8 mouse cellular contexts compared by ENCODE assay signal in the genomic region with DNA sequence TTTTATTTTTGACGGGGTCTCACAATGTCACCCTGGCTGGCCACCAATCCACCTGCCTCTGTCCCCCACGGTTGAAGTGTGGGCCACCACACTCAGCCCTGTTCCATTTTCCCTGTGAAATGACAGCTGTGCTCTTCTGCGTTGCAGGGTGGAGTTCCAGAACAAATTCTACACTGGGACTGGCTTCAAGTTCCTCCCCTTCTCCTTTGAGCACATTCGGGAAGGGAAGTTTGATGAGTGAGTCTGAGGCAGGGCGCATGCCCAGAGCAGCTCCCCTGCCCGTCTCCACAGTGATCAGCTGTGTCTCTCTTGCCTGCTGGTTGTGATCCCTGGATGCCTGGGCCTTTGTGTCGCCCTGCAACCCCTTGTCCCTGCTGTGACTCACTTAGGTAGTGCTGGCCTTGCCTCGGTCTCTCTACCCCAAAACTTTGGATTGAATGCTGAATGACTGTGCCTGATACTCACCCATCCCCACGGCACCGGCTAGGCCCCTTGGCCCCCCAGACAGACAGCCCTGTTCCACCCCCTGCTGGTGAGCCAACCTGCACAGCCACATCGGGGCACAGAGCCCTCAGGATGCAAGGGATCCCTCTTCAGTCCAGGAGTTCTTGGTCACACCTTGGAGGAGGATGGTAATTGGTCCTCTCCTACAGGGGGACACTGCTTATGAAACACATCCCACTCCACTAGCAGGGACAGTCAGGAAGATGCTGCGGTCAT. TPM values are rescaled to one million over a fixed set of nuclear protein-coding genes. Genes with fewer than 3 reads are reported as not detected.
DNase-seq lines count a peak whose midpoint lies in the region; ATAC-seq lines count a peak whose summit lies in the region.

No protein-coding gene starts in this region.

- H3K9ac ChIP-seq in intestine, embryonic 14.5 days (ENCODE audit: low read length), result no peak overlapping the region
- peak overlapping the region; percentile 37 for H3K9ac ChIP-seq in lung, embryonic 16.5 days (ENCODE audit: low read length)

- no peak overlapping the region for H3K4me3 ChIP-seq in intestine, embryonic 14.5 days (ENCODE audit: low read depth, low read length)
- H3K4me3 ChIP-seq in lung, embryonic 16.5 days (ENCODE audit: low read length), result no peak overlapping the region

- H3K4me2 ChIP-seq in intestine, embryonic 14.5 days (ENCODE audit: low read length), result no peak overlapping the region
- H3K4me2 ChIP-seq in lung, embryonic 16.5 days (ENCODE audit: low read depth, low read length), result no peak overlapping the region

- peak overlapping the region; percentile 94; the same call in 1 of the 2 replicates for H3K27ac ChIP-seq in intestine, embryonic 14.5 days (ENCODE audit: low read depth)
- peak overlapping the region; percentile 95 for H3K27ac ChIP-seq in lung, embryonic 16.5 days (ENCODE audit: low read length)

- 73% methylated on average over 12 of the region's 12 CpGs for WGBS in intestine, embryonic 14.5 days
- 64% methylated on average over 12 of the region's 12 CpGs for WGBS in lung, embryonic 16.5 days

- H3K27me3 ChIP-seq in intestine, embryonic 14.5 days (replicated peaks; ENCODE audit: control insufficient read depth, insufficient read depth, low read length), result no peaks in the 10 kb centered on the region
- no peaks in the 10 kb centered on the region for H3K27me3 ChIP-seq in lung, embryonic 16.5 days (ENCODE audit: control insufficient read depth, insufficient read depth, low read depth, low read length)

- no peaks in the 10 kb centered on the region for H3K9me3 ChIP-seq in intestine, embryonic 14.5 days (ENCODE audit: control insufficient read depth, low read length)
- H3K9me3 ChIP-seq in lung, embryonic 16.5 days (ENCODE audit: control insufficient read depth, low read length), result no peaks in the 10 kb centered on the region

- H3K4me1 ChIP-seq in intestine, embryonic 14.5 days (replicated peaks; ENCODE audit: control insufficient read depth, insufficient read depth, low read length), result peaks cover 68% of the 10 kb centered on the region
- peaks cover 72% of the 10 kb centered on the region for H3K4me1 ChIP-seq in lung, embryonic 16.5 days (replicated peaks; ENCODE audit: control insufficient read depth, insufficient read depth, low read length)

- ATAC-seq in intestine, embryonic 14.5 days (replicated peaks; ENCODE audit: low FRiP score, low TSS enrichment, low read depth), result no peak
- ATAC-seq in lung, embryonic 16.5 days (ENCODE audit: low read depth), result no peak

- no peaks in the 10 kb centered on the region for H3K36me3 ChIP-seq in intestine, embryonic 14.5 days (ENCODE audit: control insufficient read depth, insufficient read depth, low read length)
- no peaks in the 10 kb centered on the region for H3K36me3 ChIP-seq in lung, embryonic 16.5 days (ENCODE audit: control insufficient read depth, insufficient read depth, low read length)

- peak; percentile 69 for DNase-seq in adrenal gland, adult 2 months
- no peak for DNase-seq in adrenal gland, postnatal 4 days (ENCODE audit: low spot score in 2 of 2)
- DNase-seq in thymus, postnatal 4 days, result peak; percentile 66
- DNase-seq in thymus, postnatal 0 days (ENCODE audit: low spot score), result no peak
- DNase-seq in intestine, embryonic 14.5 days (ENCODE audit: low spot score), result no peak
- no peak for DNase-seq in yolk sac, embryonic 10.5 days (ENCODE audit: low spot score)
- no peak for DNase-seq in testis, postnatal 14 days (ENCODE audit: low spot score)

RNA-seq across cellular contexts. Expression of a gene that starts 7.5 kb away (rescaled TPM):
- total RNA-seq in adrenal gland, adult 2 months (2021), result 10 to 100 TPM; 38.0 to 42.5 TPM
- polyA plus RNA-seq in adrenal gland, adult 2 months (2012; rRNA removed), result 102 and 120 TPM in 2 replicates
- total RNA-seq in adrenal gland, postnatal 4 days (2021), result 10 to 100 TPM; 36.9 to 37.8 TPM
- 10.5 and 11.5 TPM in 2 replicates for polyA plus RNA-seq in thymus, postnatal 0 days (2015; fragmentation: Nextera tagmentation; extraction: Ambion mirVana)
- 11.5 and 12.7 TPM in 2 replicates for polyA plus RNA-seq in intestine, embryonic 14.5 days (2014; fragmentation: Nextera tagmentation; extraction: Ambion mirVana)
- 20.6 and 23.1 TPM in 2 replicates for polyA plus RNA-seq in lung, embryonic 16.5 days (2015; fragmentation: Nextera tagmentation; extraction: Ambion mirVana)

RNA-seq across cellular contexts. Expression of a gene that starts 15.9 kb away (rescaled TPM):
- 1 to 10 TPM; 1.1 to 2.5 TPM for total RNA-seq in adrenal gland, adult 2 months (2021)
- 2.1 and 2.3 TPM in 2 replicates for polyA plus RNA-seq in adrenal gland, adult 2 months (2012; rRNA removed)
- total RNA-seq in adrenal gland, postnatal 4 days (2021), result under 1 TPM; 0.50 to 0.62 TPM
- polyA plus RNA-seq in thymus, postnatal 0 days (2015; fragmentation: Nextera tagmentation; extraction: Ambion mirVana), result 0.10 and 0.13 TPM in 2 replicates
- not detected in 2 replicates for polyA plus RNA-seq in intestine, embryonic 14.5 days (2014; fragmentation: Nextera tagmentation; extraction: Ambion mirVana)
- 0.15 and 0.19 TPM in 2 replicates for polyA plus RNA-seq in lung, embryonic 16.5 days (2015; fragmentation: Nextera tagmentation; extraction: Ambion mirVana)

RNA-seq across cellular contexts. Expression of a gene that starts 20.0 kb away (rescaled TPM):
- 10 to 100 TPM; 86.9 to 90.5 TPM for total RNA-seq in adrenal gland, adult 2 months (2021)
- 178 and 187 TPM in 2 replicates for polyA plus RNA-seq in adrenal gland, adult 2 months (2012; rRNA removed)
- 10 to 100 TPM; 59.8 to 65.6 TPM for total RNA-seq in adrenal gland, postnatal 4 days (2021)
- 37.3 and 40.5 TPM in 2 replicates for polyA plus RNA-seq in thymus, postnatal 0 days (2015; fragmentation: Nextera tagmentation; extraction: Ambion mirVana)
- polyA plus RNA-seq in intestine, embryonic 14.5 days (2014; fragmentation: Nextera tagmentation; extraction: Ambion mirVana), result 39.7 and 45.5 TPM in 2 replicates
- 39.7 and 45.1 TPM in 2 replicates for polyA plus RNA-seq in lung, embryonic 16.5 days (2015; fragmentation: Nextera tagmentation; extraction: Ambion mirVana)

RNA-seq across cellular contexts. Expression of a gene that starts 24.8 kb away (rescaled TPM):
- total RNA-seq in adrenal gland, adult 2 months (2021), result 10 to 100 TPM; 57.8 to 72.3 TPM
- 36.3 and 42.4 TPM in 2 replicates for polyA plus RNA-seq in adrenal gland, adult 2 months (2012; rRNA removed)
- total RNA-seq in adrenal gland, postnatal 4 days (2021), result 10 to 100 TPM; 27.3 to 27.5 TPM
- polyA plus RNA-seq in thymus, postnatal 0 days (2015; fragmentation: Nextera tagmentation; extraction: Ambion mirVana), result 79.8 and 80.8 TPM in 2 replicates
- 43.6 and 48.0 TPM in 2 replicates for polyA plus RNA-seq in intestine, embryonic 14.5 days (2014; fragmentation: Nextera tagmentation; extraction: Ambion mirVana)
- 41.3 and 60.3 TPM in 2 replicates for polyA plus RNA-seq in lung, embryonic 16.5 days (2015; fragmentation: Nextera tagmentation; extraction: Ambion mirVana)

RNA-seq across cellular contexts. Expression of a gene that starts 32.9 kb away (rescaled TPM):
- 1 to 10 TPM; 3.6 to 5.9 TPM for total RNA-seq in adrenal gland, adult 2 months (2021)
- polyA plus RNA-seq in adrenal gland, adult 2 months (2012; rRNA removed), result 0.38 and 0.71 TPM in 2 replicates
- 10 to 100 TPM; 10.3 to 11.9 TPM for total RNA-seq in adrenal gland, postnatal 4 days (2021)
- polyA plus RNA-seq in thymus, postnatal 0 days (2015; fragmentation: Nextera tagmentation; extraction: Ambion mirVana), result 34.6 and 39.0 TPM in 2 replicates
- 29.1 and 38.1 TPM in 2 replicates for polyA plus RNA-seq in intestine, embryonic 14.5 days (2014; fragmentation: Nextera tagmentation; extraction: Ambion mirVana)
- 29.3 and 32.3 TPM in 2 replicates for polyA plus RNA-seq in lung, embryonic 16.5 days (2015; fragmentation: Nextera tagmentation; extraction: Ambion mirVana)

Comparison
In these comparisons a context has a peak if more than half of its experiments do, and no peak if none do; other contexts are left out.
1. DNase-seq: peak in adrenal gland, adult 2 months (single experiment) and thymus, postnatal 4 days (single experiment); none in adrenal gland, postnatal 4 days (0 of 2), thymus, postnatal 0 days (single experiment), intestine, embryonic 14.5 days (single experiment), yolk sac, embryonic 10.5 days (single experiment) and testis, postnatal 14 days (single experiment).